Mouse (Mus musculus): ENCODE results near the gene A930002H24Rik. TPM values are rescaled to one million over a fixed set of nuclear protein-coding genes. Genes with fewer than 3 reads are reported as not detected.
A peak's percentile ranks its signal among the peaks of the same experiment; 100 is the strongest.

A930002H24Rik gene
- polyA plus RNA-seq, 1 experiment from 2014 or later: 1.1 TPM

DNA sequence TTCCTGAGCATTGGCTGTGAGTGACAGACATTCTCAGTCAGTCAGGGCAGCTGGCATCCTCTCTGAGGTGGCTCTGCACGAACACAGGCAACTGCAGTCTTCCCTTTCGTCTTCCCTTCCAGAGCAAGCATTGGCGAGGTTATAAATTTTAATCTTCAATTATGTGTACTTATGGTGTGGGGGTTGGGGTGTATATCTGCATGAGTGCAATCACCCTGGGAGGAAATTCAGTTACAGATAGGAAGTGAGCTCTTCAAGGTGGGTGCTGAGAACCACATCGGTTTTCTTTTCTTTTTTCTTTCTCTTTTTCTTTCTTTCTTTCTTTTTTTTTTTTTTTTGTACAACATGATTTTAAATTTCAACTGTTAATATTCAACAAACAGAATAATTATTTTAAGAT, 32.0 kb downstream of the A930002H24Rik start:
- Histone ChIP-seq H3K4me1 (peaks cover 4% of the 10 kb centered on the region; the same call in 1 of the 2 replicates), H3K36me3 (no peaks in the 10 kb centered on the region), H3K4me3 (no peak overlapping the region), H3K27me3 (replicated peaks) (no peaks in the 10 kb centered on the region), H3K9me3 (replicated peaks) (no peaks in the 10 kb centered on the region), H3K4me2 (no peak overlapping the region), H3K9ac (no peak overlapping the region), H3K27ac (no peak overlapping the region)
- ATAC-seq: no peak
- WGBS (ENCODE audit: insufficient replicate concordance): 42% methylated on average over 4 of the region's 4 CpGs

DNA sequence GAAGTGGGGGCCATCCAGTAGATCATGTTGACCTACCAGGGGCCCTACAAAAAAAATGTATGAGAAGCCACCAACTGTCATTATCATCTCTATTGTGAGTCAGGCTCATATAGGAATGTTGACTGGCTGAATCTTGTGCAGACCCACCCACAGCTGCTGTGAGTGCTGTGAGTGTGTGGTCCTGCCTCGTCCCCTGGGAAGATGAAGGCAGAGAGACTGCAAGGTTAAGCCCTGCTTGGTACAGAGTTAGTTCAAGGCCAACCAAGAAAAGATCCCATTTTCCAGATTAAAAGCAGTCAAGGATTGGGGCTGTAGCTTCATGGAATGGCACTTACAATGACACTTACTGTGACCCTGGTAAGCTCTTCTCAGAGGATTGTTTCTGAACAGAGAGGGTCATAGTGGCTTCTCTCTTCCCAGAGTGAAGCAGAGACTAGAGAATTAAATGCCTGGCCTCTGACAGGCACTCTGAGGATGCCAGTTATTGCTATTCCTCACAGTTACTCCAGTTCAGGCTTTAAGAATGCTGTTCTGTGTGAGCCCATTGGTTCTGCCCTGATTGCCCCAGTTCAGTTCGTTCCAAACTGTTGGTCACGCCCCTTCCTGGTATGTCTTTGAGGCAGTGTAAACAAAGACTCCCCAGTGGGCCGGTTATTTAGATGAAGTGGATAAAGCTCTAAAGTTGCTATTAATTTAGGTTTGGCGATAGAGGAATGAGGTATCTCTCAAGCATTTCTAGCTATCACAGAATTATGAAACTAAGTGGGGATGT, 34.8 kb downstream of the A930002H24Rik start:
- 53% methylated on average over 5 of the region's 5 CpGs for WGBS (ENCODE audit: insufficient replicate concordance)

GRCm38 (mm10) chr17:63826767-63827166, 36.8 kb downstream of the A930002H24Rik start:
- Histone ChIP-seq H3K9me3 (replicated peaks) (no peaks in the 10 kb centered on the region), H3K9ac (no peak overlapping the region), H3K27ac (no peak overlapping the region), H3K4me1 (peaks cover 4% of the 10 kb centered on the region; the same call in 1 of the 2 replicates), H3K4me2 (no peak overlapping the region), H3K27me3 (replicated peaks) (no peaks in the 10 kb centered on the region), H3K4me3 (no peak overlapping the region), H3K36me3 (no peaks in the 10 kb centered on the region)
- no peak for ATAC-seq
- 36% methylated on average over 7 of the region's 7 CpGs for WGBS (ENCODE audit: insufficient replicate concordance)

More for the DNA sequence above, 34.8 kb downstream of the A930002H24Rik start:
- Histone ChIP-seq H3K27ac (no peak overlapping the region), H3K36me3 (no peaks in the 10 kb centered on the region), H3K27me3 (replicated peaks) (no peaks in the 10 kb centered on the region), H3K4me1 (peaks cover 4% of the 10 kb centered on the region; the same call in 1 of the 2 replicates), H3K4me3 (no peak overlapping the region), H3K9me3 (replicated peaks) (no peaks in the 10 kb centered on the region), H3K4me2 (no peak overlapping the region), H3K9ac (no peak overlapping the region)
- ATAC-seq: no peak

DNA sequence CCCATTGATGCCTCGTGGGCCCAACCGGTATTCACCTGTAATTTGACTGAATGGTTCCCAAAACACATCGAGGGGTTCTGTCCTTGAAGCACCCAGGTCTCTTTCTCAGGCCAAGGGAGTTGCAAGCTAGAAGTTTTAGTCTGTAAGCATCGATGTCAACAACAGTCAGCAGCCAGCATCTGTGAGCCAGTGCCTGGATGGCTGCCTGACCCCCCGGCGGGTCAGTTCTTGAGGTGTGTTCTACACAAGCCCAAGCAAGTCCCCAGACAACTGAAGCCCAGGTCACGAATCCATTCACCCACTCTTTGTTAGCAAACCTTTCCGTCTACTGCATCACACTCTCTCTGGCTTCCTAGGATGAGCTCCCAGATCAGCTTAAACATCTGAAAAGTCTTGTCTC, 37.4 kb downstream of the A930002H24Rik start:
- ATAC-seq: no peak
- Histone ChIP-seq H3K4me2 (no peak overlapping the region), H3K36me3 (no peaks in the 10 kb centered on the region), H3K4me3 (no peak overlapping the region), H3K9ac (no peak overlapping the region), H3K9me3 (replicated peaks) (no peaks in the 10 kb centered on the region), H3K4me1 (peaks cover 4% of the 10 kb centered on the region; the same call in 1 of the 2 replicates), H3K27ac (no peak overlapping the region), H3K27me3 (replicated peaks) (no peaks in the 10 kb centered on the region)
- 68% methylated on average over 8 of the region's 8 CpGs for WGBS (ENCODE audit: insufficient replicate concordance)

DNA sequence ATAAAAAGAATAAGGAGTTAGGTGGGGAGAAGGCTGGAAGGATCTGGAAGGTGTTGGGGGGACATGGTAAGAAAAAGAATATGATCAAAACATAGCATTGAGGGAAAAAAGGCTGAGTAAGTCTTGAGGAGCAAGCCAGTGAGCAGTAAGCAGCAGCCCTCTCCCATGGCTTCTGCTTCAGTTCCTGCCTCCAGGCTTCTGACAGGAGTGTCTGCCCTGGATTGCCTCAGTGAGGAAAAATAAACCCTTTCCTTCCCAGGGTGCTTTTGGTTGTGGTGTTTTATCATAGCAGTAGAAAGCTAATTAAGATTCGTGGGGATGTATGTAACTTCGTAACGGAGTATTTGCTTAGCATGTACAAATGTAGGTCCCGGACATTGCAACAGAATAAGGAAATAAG, 39.5 kb downstream of the A930002H24Rik start:
- H3K9me3 ChIP-seq (replicated peaks): no peaks in the 10 kb centered on the region
- WGBS (ENCODE audit: insufficient replicate concordance): 67% methylated on average over 4 of the region's 4 CpGs
- H3K4me2 ChIP-seq: no peak overlapping the region
- peaks cover 2% of the 10 kb centered on the region; the same call in 1 of the 2 replicates for H3K4me1 ChIP-seq
- no peak overlapping the region for H3K4me3 ChIP-seq
- no peak overlapping the region for H3K9ac ChIP-seq
- H3K27ac ChIP-seq: no peak overlapping the region
- ATAC-seq: no peak
- no peaks in the 10 kb centered on the region for H3K36me3 ChIP-seq
- H3K27me3 ChIP-seq (replicated peaks): no peaks in the 10 kb centered on the region

- peaks cover 15% of the 10 kb centered on the region for H3K4me1 ChIP-seq
- 12% methylated on average over 10 of the region's 10 CpGs for WGBS (ENCODE audit: insufficient replicate concordance)
- no peak overlapping the region for H3K27ac ChIP-seq
- peak; percentile 77 for ATAC-seq
- H3K9me3 ChIP-seq (replicated peaks): no peaks in the 10 kb centered on the region
- H3K9ac ChIP-seq: no peak overlapping the region
- H3K4me2 ChIP-seq: peak overlapping the region; percentile 48
- no peak overlapping the region for H3K4me3 ChIP-seq
- H3K27me3 ChIP-seq (replicated peaks): no peaks in the 10 kb centered on the region
- no peaks in the 10 kb centered on the region for H3K36me3 ChIP-seq
Observed at GRCm38 (mm10) chr17:63818444-63819027, 45.1 kb downstream of the A930002H24Rik start.

- H3K9ac ChIP-seq: no peak overlapping the region
- no peak overlapping the region for H3K27ac ChIP-seq
- H3K9me3 ChIP-seq (replicated peaks): no peaks in the 10 kb centered on the region
- no peaks in the 10 kb centered on the region for H3K36me3 ChIP-seq
- H3K27me3 ChIP-seq (replicated peaks): no peaks in the 10 kb centered on the region
- H3K4me1 ChIP-seq: peaks cover 7% of the 10 kb centered on the region
- no peak for ATAC-seq
- 65% methylated on average over 6 of the region's 6 CpGs for WGBS (ENCODE audit: insufficient replicate concordance)
- H3K4me2 ChIP-seq: no peak overlapping the region
- H3K4me3 ChIP-seq: no peak overlapping the region
Observed at GRCm38 (mm10) chr17:63813552-63813951, 50.0 kb downstream of the A930002H24Rik start.

Other genes starting within 250 kb of the A930002H24Rik start
- 14.6 and 17.1 TPM in 2 replicates for gene Fer, start 729 bp downstream of the A930002H24Rik start, polyA plus RNA-seq (2016; fragmentation: Nextera tagmentation; extraction: Ambion mirVana)

Measured in liver, embryonic 12.5 days (tissue).